Mouse (Mus musculus) neural tube, embryonic 14.5 days (tissue): ENCODE measurements around the gene Fmo1. TPM values are rescaled to one million over a fixed set of nuclear protein-coding genes. Genes with fewer than 3 reads are reported as not detected.

ENCODE experiments used
- ATAC-seq: fragments of 200-750 bp; cut with Nextera tagmentation; 2 replicates; pipeline ENCODE4 v1.8.0; 2017; ENCODE audit warnings: low read depth, mild to moderate bottlenecking, moderate TSS enrichment, moderate library complexity
- H3K27ac ChIP-seq: fragments of 300-500 bp; sonication (generic); 2 replicates; pipeline ENCODE4 v1.5.1; 2014; ENCODE audit warnings: low read depth, mild to moderate bottlenecking, control low read depth, low read length, moderate library complexity, mixed read lengths
- H3K27me3 ChIP-seq: fragments of 300-500 bp; sonication (generic); 2 replicates; pipeline ENCODE4 v1.6.1; 2014; ENCODE audit warnings: low read length; ENCODE audit not compliant: control insufficient read depth, insufficient read depth
- H3K36me3 ChIP-seq: fragments of 300-500 bp; sonication (generic); 2 replicates; pipeline ENCODE4 v1.6.1; 2014; ENCODE audit warnings: low read length, mixed read lengths; ENCODE audit not compliant: control insufficient read depth, insufficient read depth
- H3K4me1 ChIP-seq: fragments of 300-500 bp; sonication (generic); 2 replicates; pipeline ENCODE4 v1.6.1; 2014; ENCODE audit warnings: low read length; ENCODE audit not compliant: control insufficient read depth, insufficient read depth
- H3K4me2 ChIP-seq: fragments of 300-500 bp; sonication (generic); 2 replicates; pipeline ENCODE4 v1.6.1; 2014; ENCODE audit warnings: mild to moderate bottlenecking, low read depth, low read length, control low read depth
- H3K4me3 ChIP-seq: fragments of 300-500 bp; sonication (generic); 2 replicates; pipeline ENCODE4 v1.5.1; 2014; ENCODE audit warnings: low read depth, low read length, control low read depth, mixed read lengths
- H3K9ac ChIP-seq: fragments of 300-500 bp; sonication (generic); replicated peaks from 2 replicates; pipeline ENCODE4 v1.6.1; 2014; ENCODE audit warnings: low read depth, mild to moderate bottlenecking, control low read depth, low read length, mixed read lengths
- H3K9me3 ChIP-seq: fragments of 300-500 bp; sonication (generic); 2 replicates; pipeline ENCODE4 v1.6.1; 2016; ENCODE audit warnings: low read length; ENCODE audit not compliant: control insufficient read depth
- WGBS: fragments of 180-500 bp; shearing (Covaris S2); extraction: QIAGEN DNeasy Blood & Tissue Kit; methylation state at CpG from one replicate; pipeline ENCODE4 v1.1.7; 2014; 5-methylcytosine and 5-hydroxymethylcytosine counted together
- polyA plus RNA-seq: library from polyadenylated mRNA; unstranded; fragments of >200 nt; fragmentation: Nextera tagmentation; extraction: Ambion mirVana; gene quantifications from 2 replicates; pipeline ENCODE4 v1.2.1, GENCODE M21; 2014

The Fmo1 gene
- polyA plus RNA-seq, 1 experiment from 2014 or later = 9.1 TPM

DNA sequence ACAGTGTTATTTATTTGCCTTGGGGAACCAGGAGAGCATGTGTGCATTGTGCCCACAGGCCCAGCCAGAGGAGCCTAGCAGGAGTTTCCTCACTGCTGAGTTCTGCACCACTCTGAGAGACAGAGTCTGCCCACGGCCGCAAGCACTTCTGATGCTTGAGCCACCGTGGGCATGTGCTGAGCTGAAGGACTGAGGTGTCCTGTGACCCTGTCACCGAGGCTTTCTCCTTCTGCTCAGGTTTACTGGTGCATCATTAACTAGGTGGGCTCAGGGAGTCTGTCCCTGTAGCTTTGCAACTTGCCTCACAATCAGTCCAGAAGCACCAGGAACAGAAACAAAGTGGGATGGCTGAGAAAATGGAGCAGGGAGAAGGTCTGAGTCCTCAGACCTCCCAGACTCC lies 51.5 kb downstream of the Fmo1 start:
- WGBS = 80% methylated on average over 4 of the region's 4 CpGs
- H3K36me3 ChIP-seq = no peaks in the 10 kb centered on the region
- H3K4me3 ChIP-seq = no peak overlapping the region
- H3K4me1 ChIP-seq = no peaks in the 10 kb centered on the region
- H3K27me3 ChIP-seq = no peaks in the 10 kb centered on the region
- no peak overlapping the region for H3K9ac ChIP-seq
- H3K27ac ChIP-seq = no peak overlapping the region
- H3K9me3 ChIP-seq = no peaks in the 10 kb centered on the region
- no peak overlapping the region for H3K4me2 ChIP-seq
- ATAC-seq = no peak

DNA sequence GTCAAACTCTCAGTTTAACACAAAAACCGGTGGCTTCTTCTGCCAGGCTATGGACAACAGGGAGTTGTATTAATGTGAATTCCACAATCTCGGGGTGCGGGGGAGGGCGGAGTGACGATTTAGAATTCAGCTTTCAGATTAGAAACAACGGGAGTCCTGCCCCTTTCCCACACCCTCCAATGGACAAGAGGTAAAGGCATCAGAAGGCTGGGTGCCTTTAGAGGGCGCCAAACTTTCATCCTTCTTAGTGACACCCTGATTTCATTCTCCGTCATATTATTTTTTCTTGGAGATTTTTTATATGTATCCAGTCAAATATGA lies 52.6 kb downstream of the Fmo1 start, which contains the start of gene Fmo4:
Gene Fmo4, minus strand, starts transcription at position 137 of the 321 bp plus-strand sequence.
- Histone ChIP-seq H3K4me3 (no peak within 1 kb of the TSS), H3K27me3 (no peaks in the 10 kb centered on the region), H3K9ac (no peak within 1 kb of the TSS), H3K9me3 (no peaks in the 10 kb centered on the region), H3K4me1 (no peaks in the 10 kb centered on the region), H3K36me3 (no peaks in the 10 kb centered on the region), H3K4me2 (no peak within 1 kb of the TSS), H3K27ac (no peak within 1 kb of the TSS)
- 47% methylated on average over 8 of the region's 8 CpGs for WGBS
- ATAC-seq = peak; percentile 54; the same call in 1 of the 2 replicates

DNA sequence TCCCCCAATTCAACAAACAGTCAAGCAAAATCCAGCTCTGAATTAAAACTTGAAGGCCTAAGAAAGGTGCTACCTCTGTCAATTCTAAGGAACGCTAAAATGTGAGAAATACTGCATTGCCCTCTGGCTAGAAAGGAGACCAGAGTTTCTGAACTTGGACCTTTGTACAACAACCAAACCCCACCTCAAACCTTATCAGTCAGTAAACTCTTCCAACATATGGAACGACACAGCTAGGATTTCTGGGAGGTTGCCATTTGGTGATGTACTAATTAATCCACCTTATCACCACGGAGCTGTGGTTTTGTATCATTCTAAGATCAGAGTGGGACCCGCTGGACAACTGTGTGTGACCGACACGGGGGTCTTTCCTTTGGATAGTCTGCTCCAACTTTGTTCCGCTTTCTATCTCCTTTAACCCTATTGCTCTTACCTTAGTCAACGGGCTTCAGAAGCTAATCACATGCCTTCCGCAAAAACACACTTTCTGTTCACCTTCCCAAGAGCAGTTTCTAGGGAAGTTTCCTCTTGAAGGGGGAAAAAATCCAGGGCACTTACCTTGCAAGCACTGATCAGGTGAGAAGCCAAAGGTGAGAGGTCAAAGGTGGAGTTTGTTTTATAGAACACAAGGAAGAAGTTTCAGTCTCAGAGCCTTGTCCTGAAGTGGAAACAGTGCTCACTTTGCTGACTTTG lies 53.1 kb downstream of the Fmo1 start:
- Histone ChIP-seq H3K27me3 (no peaks in the 10 kb centered on the region), H3K9me3 (no peaks in the 10 kb centered on the region), H3K36me3 (no peaks in the 10 kb centered on the region), H3K27ac (no peak overlapping the region), H3K4me2 (no peak overlapping the region), H3K4me1 (no peaks in the 10 kb centered on the region), H3K4me3 (no peak overlapping the region), H3K9ac (no peak overlapping the region)
- no peak for ATAC-seq
- 93% methylated on average over 9 of the region's 9 CpGs for WGBS

DNA sequence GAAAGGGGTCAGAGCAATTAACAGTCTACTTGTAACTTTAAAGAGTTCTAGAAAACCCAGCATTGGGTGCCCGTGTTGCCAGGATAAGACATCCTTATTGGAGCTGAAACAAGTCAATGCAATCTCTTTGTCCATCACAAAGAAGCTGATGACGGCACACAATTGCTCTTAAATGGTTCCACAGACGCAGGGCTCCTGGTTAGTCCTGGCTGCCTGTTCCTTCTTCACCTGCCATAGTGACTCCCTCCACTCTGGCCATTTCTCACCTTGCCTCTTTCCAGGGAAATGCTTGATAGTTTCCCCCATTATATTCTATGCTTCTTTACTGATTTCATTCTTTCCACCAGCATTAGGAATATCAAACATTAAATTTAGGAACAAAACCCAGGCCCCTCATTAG lies 57.9 kb downstream of the Fmo1 start:
- no peaks in the 10 kb centered on the region for H3K27me3 ChIP-seq
- no peaks in the 10 kb centered on the region for H3K36me3 ChIP-seq
- no peak overlapping the region for H3K27ac ChIP-seq
- H3K4me2 ChIP-seq = no peak overlapping the region
- no peak overlapping the region for H3K4me3 ChIP-seq
- H3K4me1 ChIP-seq = no peaks in the 10 kb centered on the region
- WGBS = 54% methylated on average over 3 of the region's 3 CpGs
- no peak for ATAC-seq
- H3K9me3 ChIP-seq = no peaks in the 10 kb centered on the region
- H3K9ac ChIP-seq = no peak overlapping the region

DNA sequence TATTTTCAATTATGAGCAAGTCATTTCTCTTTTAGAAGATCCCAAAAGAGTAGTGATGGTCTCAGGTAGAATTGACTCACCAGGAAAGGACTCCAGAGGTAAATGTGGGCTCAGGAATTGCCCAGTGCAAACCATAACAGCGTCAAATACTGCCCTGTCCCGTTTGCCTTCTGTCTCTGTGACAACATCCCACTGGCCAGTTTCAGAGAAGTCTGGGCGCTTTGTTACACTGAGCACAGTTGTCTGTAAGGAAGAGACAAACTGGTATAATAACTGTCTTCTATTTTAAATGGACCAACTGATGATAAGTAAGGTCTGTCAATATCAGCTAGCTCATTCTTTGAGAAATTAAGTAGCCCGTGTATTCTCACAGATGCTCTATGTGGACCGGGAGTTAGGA lies 59.0 kb downstream of the Fmo1 start:
- Histone ChIP-seq H3K36me3 (no peaks in the 10 kb centered on the region), H3K4me1 (no peaks in the 10 kb centered on the region), H3K4me2 (no peak overlapping the region), H3K27ac (no peak overlapping the region), H3K9ac (no peak overlapping the region), H3K27me3 (no peaks in the 10 kb centered on the region), H3K9me3 (no peaks in the 10 kb centered on the region), H3K4me3 (no peak overlapping the region)
- no peak for ATAC-seq
- WGBS = 93% methylated on average over 5 of the region's 5 CpGs

DNA sequence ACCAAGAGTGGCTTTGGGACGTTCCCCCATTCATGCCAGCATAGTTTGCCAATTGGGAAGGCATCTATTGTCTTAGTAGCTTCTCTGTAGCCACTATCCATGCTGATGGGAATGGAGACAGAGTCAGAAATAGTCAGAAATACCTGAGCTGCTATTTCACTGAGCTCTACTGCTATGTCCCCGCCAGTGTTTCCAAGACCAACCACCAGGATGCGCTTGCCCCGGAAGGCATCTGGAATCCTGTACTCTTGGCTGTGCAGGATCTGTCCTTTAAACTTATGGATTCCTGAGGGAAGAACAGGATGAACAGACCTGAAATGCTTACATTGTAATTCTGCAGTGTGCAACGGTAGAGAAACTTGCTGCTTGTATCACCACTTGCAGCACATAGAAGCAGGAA lies 61.4 kb downstream of the Fmo1 start:
- ATAC-seq = no peak
- Histone ChIP-seq H3K4me2 (no peak overlapping the region), H3K27me3 (no peaks in the 10 kb centered on the region), H3K4me1 (no peaks in the 10 kb centered on the region), H3K9ac (no peak overlapping the region), H3K4me3 (no peak overlapping the region), H3K27ac (no peak overlapping the region), H3K9me3 (no peaks in the 10 kb centered on the region), H3K36me3 (no peaks in the 10 kb centered on the region)
- WGBS = 62% methylated on average over 5 of the region's 5 CpGs

DNA sequence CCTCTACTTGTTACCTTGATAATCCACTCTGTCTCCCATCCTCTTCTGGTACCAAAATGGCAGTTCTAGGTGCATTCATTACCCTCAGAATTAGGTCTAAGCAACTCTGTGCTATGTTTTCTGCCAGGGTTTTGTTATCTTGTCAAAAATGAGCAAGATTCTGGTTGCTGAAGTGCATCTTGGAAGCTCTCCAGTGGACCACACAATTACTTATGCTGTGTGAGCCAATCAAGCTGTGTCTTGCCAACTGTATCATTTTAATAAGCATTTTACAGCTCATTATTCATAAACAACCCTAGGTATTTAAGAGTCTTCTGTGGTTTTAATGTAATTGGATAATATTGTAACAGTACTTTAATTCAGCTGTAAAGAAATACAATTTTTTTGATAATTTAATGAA lies 70.0 kb downstream of the Fmo1 start:
- Histone ChIP-seq H3K4me3 (no peak overlapping the region), H3K36me3 (no peaks in the 10 kb centered on the region), H3K27ac (no peak overlapping the region), H3K4me2 (no peak overlapping the region), H3K9me3 (no peaks in the 10 kb centered on the region), H3K9ac (no peak overlapping the region), H3K4me1 (no peaks in the 10 kb centered on the region), H3K27me3 (no peaks in the 10 kb centered on the region)
- ATAC-seq = no peak

DNA sequence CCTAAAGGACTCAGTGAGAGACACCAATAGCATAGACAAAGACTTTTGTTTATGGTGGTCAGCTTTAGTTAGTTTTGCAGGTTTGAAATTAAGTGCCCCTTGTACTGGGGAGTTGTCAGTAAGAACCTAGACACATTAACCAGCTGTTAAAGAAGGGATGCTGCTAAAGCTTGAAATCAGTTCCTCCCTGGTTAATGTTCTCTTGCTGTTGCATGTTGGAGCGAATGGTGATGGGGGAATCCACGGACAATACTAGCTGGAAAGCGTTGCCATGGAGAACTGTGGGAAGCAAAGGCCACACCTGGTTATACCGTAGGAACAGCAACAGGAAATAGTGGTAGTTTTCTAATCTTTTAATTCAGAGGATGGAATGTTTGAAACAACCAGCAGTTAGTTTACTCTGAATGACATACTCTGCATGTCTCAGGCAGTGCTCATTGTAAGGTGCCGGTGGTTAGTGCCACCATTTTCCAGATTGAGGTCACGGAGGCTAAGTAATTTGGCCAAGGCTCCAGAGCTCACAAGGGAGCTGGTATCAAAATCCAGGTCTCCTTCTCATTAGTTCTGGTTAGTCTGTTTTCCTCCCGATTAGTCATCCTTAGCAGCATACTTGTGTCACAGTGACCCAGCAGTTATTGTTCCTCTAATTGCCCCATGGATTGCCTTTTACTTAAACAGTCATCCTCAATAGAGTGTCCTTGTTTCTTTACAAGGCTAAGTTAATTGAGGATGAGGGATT lies 73.9 kb downstream of the Fmo1 start:
- Histone ChIP-seq H3K4me3 (no peak overlapping the region), H3K4me1 (no peaks in the 10 kb centered on the region), H3K9ac (no peak overlapping the region), H3K27ac (no peak overlapping the region), H3K9me3 (no peaks in the 10 kb centered on the region), H3K36me3 (no peaks in the 10 kb centered on the region), H3K4me2 (no peak overlapping the region), H3K27me3 (no peaks in the 10 kb centered on the region)
- 52% methylated on average over 7 of the region's 7 CpGs for WGBS
- ATAC-seq = no peak

DNA sequence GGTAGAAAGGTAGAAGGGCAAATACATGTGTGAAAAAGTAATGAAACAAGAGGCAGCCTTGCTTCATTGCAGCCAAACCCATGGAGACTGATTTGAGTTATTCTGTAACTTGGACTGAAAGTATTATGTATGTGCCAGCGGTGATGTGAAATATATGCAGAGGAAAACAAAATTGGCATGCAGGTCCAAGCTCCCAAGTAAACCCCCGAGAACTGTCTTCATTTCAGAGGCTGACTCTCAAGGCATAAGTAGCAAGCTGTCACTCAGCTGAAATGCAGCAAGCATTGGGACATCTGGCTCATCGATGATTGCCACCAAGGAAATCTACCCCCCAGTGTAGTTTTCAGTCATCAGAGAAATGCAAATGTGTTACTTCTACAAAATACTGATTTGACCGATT lies 81.2 kb downstream of the Fmo1 start:
- Histone ChIP-seq H3K9me3 (no peaks in the 10 kb centered on the region), H3K36me3 (no peaks in the 10 kb centered on the region), H3K4me2 (no peak overlapping the region), H3K27ac (no peak overlapping the region), H3K4me3 (no peak overlapping the region), H3K9ac (no peak overlapping the region), H3K27me3 (no peaks in the 10 kb centered on the region), H3K4me1 (no peaks in the 10 kb centered on the region)
- no peak for ATAC-seq
- WGBS = 84% methylated on average over 4 of the region's 4 CpGs
